ENCODE assay signal across 9 mouse cellular contexts in the genomic region with DNA sequence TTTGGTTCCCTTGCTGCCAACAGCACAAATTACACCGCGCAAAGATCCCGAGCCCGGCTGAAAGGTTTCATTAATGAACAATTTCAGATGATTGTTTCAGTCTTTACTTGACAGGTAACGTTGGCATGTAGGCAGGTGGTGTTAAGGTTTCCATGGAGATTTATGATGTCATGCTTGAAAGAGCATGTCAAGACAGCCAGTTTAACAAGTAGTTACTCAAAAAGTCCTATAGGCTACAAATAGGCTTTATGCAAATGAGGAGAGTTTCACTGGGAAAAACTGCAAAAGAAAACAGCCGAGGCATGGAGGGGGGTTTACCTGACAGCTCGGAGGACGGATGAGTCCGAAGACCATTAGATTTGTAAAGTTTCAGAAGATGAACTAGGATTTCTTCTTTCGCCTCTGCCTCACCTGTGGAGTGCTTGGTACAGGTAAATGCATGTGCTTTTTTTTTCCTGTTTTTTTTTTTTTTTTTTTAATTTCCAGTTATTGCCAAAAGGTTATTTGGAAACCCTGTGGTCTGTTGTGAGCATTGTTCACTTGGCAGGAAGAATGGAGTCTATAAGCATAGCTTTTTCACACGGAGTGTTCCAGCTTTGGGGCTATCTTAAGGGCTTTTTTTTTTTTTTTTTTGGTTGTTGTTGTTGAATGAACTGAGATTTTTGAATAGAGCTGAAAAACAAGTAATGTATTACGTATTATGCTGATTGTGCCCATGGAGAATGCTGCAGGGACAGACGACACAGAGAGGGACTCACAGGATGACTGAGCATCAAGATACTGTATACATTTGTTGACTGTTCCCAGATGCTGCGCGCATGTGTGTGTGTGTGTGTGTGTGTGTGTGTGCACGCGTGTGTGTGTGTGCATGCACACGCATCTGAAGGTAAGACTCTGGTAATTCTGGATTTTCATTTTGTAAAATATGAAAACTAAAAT.
DNase-seq lines count a peak whose midpoint lies in the region; ATAC-seq and TF ChIP-seq lines count a peak whose summit lies in the region.
"Had no signal": no experiment of that assay in that cellular context is flagged by ENCODE, and none has a peak within 500 bp of the region (broad histone marks: within the 10 kb centered on the region; RNA-seq: fewer than 3 reads in every experiment).

No protein-coding gene starts in this region.

- no peak overlapping the region; the same call in 1 of the 2 replicates for H3K27ac ChIP-seq in heart, embryonic 15.5 days
- peak overlapping the region; percentile 70 for H3K27ac ChIP-seq in forebrain, embryonic 15.5 days (replicated peaks)
- no peak overlapping the region; the same call in 1 of the 2 replicates for H3K27ac ChIP-seq in limb, embryonic 14.5 days (replicated peaks; ENCODE audit: low read depth, low read length)
- no peak overlapping the region for H3K27ac ChIP-seq in neural tube, embryonic 12.5 days

- no peak for DNase-seq in heart, adult 9 months (ENCODE audit: low spot score in 2 of 2)
- DNase-seq in limb, embryonic 14.5 days (ENCODE audit: low spot score) = peak; percentile 9
- no peak for DNase-seq in cerebellum, postnatal 4 days (ENCODE audit: low spot score in 2 of 2)
- DNase-seq in cerebellum, postnatal 36 days = no peak
- DNase-seq in cerebellum, adult 8-10 months = no peak

- H3K9ac ChIP-seq in heart, embryonic 15.5 days = no peak overlapping the region
- no peak overlapping the region for H3K9ac ChIP-seq in forebrain, embryonic 15.5 days (replicated peaks)
- H3K9ac ChIP-seq in limb, embryonic 14.5 days (ENCODE audit: low read depth, low read length, severe bottlenecking) = no peak overlapping the region
- H3K9ac ChIP-seq in neural tube, embryonic 12.5 days = no peak overlapping the region

- no peak for ATAC-seq in heart, embryonic 15.5 days (replicated peaks; ENCODE audit: insufficient number of reproducible peaks, insufficient read depth, low FRiP score, low read depth)
- ATAC-seq in forebrain, embryonic 15.5 days (replicated peaks) = peak; percentile 47
- ATAC-seq in limb, embryonic 14.5 days (ENCODE audit: low FRiP score, low read depth) = no peak
- ATAC-seq in neural tube, embryonic 12.5 days (ENCODE audit: low FRiP score, low read depth) = no peak; the same call in 1 of the 2 replicates

- H3K4me1 ChIP-seq in heart, embryonic 15.5 days (replicated peaks) = peaks cover 15% of the 10 kb centered on the region
- peaks cover 34% of the 10 kb centered on the region for H3K4me1 ChIP-seq in forebrain, embryonic 15.5 days
- peaks cover 14% of the 10 kb centered on the region for H3K4me1 ChIP-seq in limb, embryonic 14.5 days (ENCODE audit: control insufficient read depth, insufficient read depth, low read length)
- H3K4me1 ChIP-seq in neural tube, embryonic 12.5 days = peaks cover 18% of the 10 kb centered on the region

- no peak for TF ChIP-seq POLR2A in limb, embryonic 14.5 days (IDR thresholded peaks at IDR 0.05; ENCODE audit: borderline replicate concordance, extremely low read depth, insufficient read depth, insufficient read length)

- peak overlapping the region; percentile 55 for H3K4me2 ChIP-seq in heart, embryonic 15.5 days
- peak overlapping the region; percentile 41 for H3K4me2 ChIP-seq in forebrain, embryonic 15.5 days (replicated peaks)
- H3K4me2 ChIP-seq in limb, embryonic 14.5 days (replicated peaks; ENCODE audit: low read depth, low read length, severe bottlenecking) = peak overlapping the region; percentile 40
- H3K4me2 ChIP-seq in neural tube, embryonic 12.5 days (replicated peaks) = peak overlapping the region; percentile 47

- no peaks in the 10 kb centered on the region for H3K9me3 ChIP-seq in heart, embryonic 15.5 days (replicated peaks)
- no peaks in the 10 kb centered on the region for H3K9me3 ChIP-seq in forebrain, embryonic 15.5 days
- H3K9me3 ChIP-seq in limb, embryonic 14.5 days (ENCODE audit: control insufficient read depth, low read length) = no peaks in the 10 kb centered on the region
- H3K9me3 ChIP-seq in neural tube, embryonic 12.5 days = no peaks in the 10 kb centered on the region

- no peaks in the 10 kb centered on the region for H3K36me3 ChIP-seq in heart, embryonic 15.5 days
- no peaks in the 10 kb centered on the region for H3K36me3 ChIP-seq in forebrain, embryonic 15.5 days
- H3K36me3 ChIP-seq in limb, embryonic 14.5 days (ENCODE audit: control insufficient read depth, insufficient read depth, low read length) = no peaks in the 10 kb centered on the region
- no peaks in the 10 kb centered on the region for H3K36me3 ChIP-seq in neural tube, embryonic 12.5 days

- peak overlapping the region; percentile 28 for H3K4me3 ChIP-seq in heart, embryonic 15.5 days
- peak overlapping the region; percentile 16 for H3K4me3 ChIP-seq in forebrain, embryonic 15.5 days
- H3K4me3 ChIP-seq in limb, embryonic 14.5 days (replicated peaks; ENCODE audit: low read length) = peak overlapping the region; percentile 29
- H3K4me3 ChIP-seq in neural tube, embryonic 12.5 days = no peak overlapping the region
- H3K4me3 ChIP-seq: myocyte had no signal

- no peaks in the 10 kb centered on the region for H3K27me3 ChIP-seq in heart, embryonic 15.5 days
- H3K27me3 ChIP-seq in forebrain, embryonic 15.5 days = no peaks in the 10 kb centered on the region
- H3K27me3 ChIP-seq in limb, embryonic 14.5 days (ENCODE audit: control insufficient read depth, insufficient read depth, low read length) = no peaks in the 10 kb centered on the region
- H3K27me3 ChIP-seq in neural tube, embryonic 12.5 days (replicated peaks) = no peaks in the 10 kb centered on the region

- WGBS in heart, embryonic 15.5 days = 45% methylated on average over 18 of the region's 18 CpGs
- WGBS in forebrain, embryonic 15.5 days = 6% methylated on average over 18 of the region's 18 CpGs
- 29% methylated on average over 18 of the region's 18 CpGs for WGBS in limb, embryonic 14.5 days
- 25% methylated on average over 18 of the region's 18 CpGs for whole genome bisulfite sequencing in neural tube, embryonic 12.5 days
